In genomic region chr7:115564359-115565059, GRCm38 (mm10) we compare ENCODE assay signal across 12 mouse cellular contexts.
DNase-seq lines count a peak whose midpoint lies in the region; TF ChIP-seq lines count a peak whose summit lies in the region.
"Had no signal": no experiment of that assay in that cellular context is flagged by ENCODE, and none has a peak within 500 bp of the region (broad histone marks: within the 10 kb centered on the region; RNA-seq: fewer than 3 reads in every experiment).

No protein-coding gene starts in this region.

- no peaks in the 10 kb centered on the region for H3K36me3 ChIP-seq in limb, embryonic 10.5 days

- H3K4me3 ChIP-seq in layer of hippocampus, adult 2 months, result no peak overlapping the region
- no peak overlapping the region for H3K4me3 ChIP-seq in limb, embryonic 10.5 days

- peak overlapping the region; percentile 39 for H3K27ac ChIP-seq in layer of hippocampus, adult 2 months
- peak overlapping the region; percentile 77 for H3K27ac ChIP-seq in limb, embryonic 10.5 days

- 22% methylated on average over 6 of the region's 6 CpGs for WGBS in limb, embryonic 10.5 days

- peaks cover 64% of the 10 kb centered on the region for H3K4me1 ChIP-seq in limb, embryonic 10.5 days

- no peaks in the 10 kb centered on the region for H3K27me3 ChIP-seq in limb, embryonic 10.5 days (ENCODE audit: low read depth, poor library complexity, severe bottlenecking)

- TF ChIP-seq CTCF in layer of hippocampus, adult 2 months (conservative IDR thresholded peaks at IDR 0.05), result no peak

- DNase-seq in layer of hippocampus, adult 2 months (ENCODE audit: low spot score in 2 of 2), result no peak
- DNase-seq in layer of hippocampus, adult 9-10 months (ENCODE audit: low spot score), result no peak
- peak; percentile 8 for DNase-seq in adipocyte (ENCODE audit: low spot score)
- peak; percentile 55 for DNase-seq in embryo, embryonic 10 days (ENCODE audit: low spot score)
- DNase-seq in limb, embryonic 10.5 days (ENCODE audit: low spot score), result no peak
- no peak for DNase-seq in urinary bladder, postnatal 4 days (ENCODE audit: low spot score in 2 of 2)
- no peak for DNase-seq in frontal cortex, adult 2 months (ENCODE audit: extremely low spot score in 1 of 2, low spot score in 1 of 2)
- DNase-seq in yolk sac, embryonic 10.5 days (ENCODE audit: low spot score), result no peak
- DNase-seq: cerebellum, adult 8-10 months; heart, postnatal 36 days; kidney, postnatal 14 days; right cerebral cortex, postnatal 25 days had no signal

- no peaks in the 10 kb centered on the region for H3K9me3 ChIP-seq in limb, embryonic 10.5 days (replicated peaks)

Comparison
In these comparisons a context has a peak if more than half of its experiments do, and no peak if none do; other contexts are left out.
1. DNase-seq: peak in adipocyte (single experiment) and embryo, embryonic 10 days (single experiment); none in layer of hippocampus, adult 2 months (0 of 2), layer of hippocampus, adult 9-10 months (single experiment), limb, embryonic 10.5 days (single experiment), urinary bladder, postnatal 4 days (0 of 2), frontal cortex, adult 2 months (0 of 2) and yolk sac, embryonic 10.5 days (single experiment).